Mouse (Mus musculus): ENCODE data around the gene Runx3. TPM values are rescaled to one million over a fixed set of nuclear protein-coding genes. Genes with fewer than 3 reads are reported as not detected.
A peak's percentile ranks its signal among the peaks of the same experiment; 100 is the strongest.

The Runx3 gene
- polyA plus RNA-seq, 1 experiment from 2014 or later: 0.09 TPM

DNA sequence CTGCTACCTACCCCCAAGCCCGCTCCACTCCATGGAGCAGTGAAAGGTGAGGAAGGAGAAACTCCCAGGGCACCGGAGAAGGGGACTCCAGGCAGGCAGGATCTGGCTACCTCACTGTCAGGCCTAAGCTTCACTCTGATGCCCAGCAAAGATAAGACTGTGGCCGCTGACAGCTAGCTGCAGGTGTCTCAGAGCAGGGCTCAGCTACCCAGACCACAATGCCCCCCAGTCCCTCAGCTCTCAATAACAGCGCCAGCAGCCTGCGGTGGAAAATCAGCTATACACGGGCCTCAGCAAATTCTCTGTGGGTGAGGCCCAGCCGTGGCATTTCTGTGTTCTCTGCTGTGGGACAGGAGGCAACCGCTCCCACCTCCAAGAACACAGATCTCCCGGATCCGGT, 16.2 kb downstream of the Runx3 start:
- Histone ChIP-seq H3K36me3 (no peaks in the 10 kb centered on the region), H3K4me1 (replicated peaks) (peaks cover 27% of the 10 kb centered on the region), H3K4me3 (no peak overlapping the region), H3K27me3 (ENCODE audit: insufficient read depth, poor library complexity, severe bottlenecking) (peaks cover 81% of the 10 kb centered on the region), H3K9me3 (no peaks in the 10 kb centered on the region), H3K27ac (no peak overlapping the region)
- DNase-seq (ENCODE audit: low spot score): no peak
- 62% methylated on average over 10 of the region's 10 CpGs for WGBS

DNA sequence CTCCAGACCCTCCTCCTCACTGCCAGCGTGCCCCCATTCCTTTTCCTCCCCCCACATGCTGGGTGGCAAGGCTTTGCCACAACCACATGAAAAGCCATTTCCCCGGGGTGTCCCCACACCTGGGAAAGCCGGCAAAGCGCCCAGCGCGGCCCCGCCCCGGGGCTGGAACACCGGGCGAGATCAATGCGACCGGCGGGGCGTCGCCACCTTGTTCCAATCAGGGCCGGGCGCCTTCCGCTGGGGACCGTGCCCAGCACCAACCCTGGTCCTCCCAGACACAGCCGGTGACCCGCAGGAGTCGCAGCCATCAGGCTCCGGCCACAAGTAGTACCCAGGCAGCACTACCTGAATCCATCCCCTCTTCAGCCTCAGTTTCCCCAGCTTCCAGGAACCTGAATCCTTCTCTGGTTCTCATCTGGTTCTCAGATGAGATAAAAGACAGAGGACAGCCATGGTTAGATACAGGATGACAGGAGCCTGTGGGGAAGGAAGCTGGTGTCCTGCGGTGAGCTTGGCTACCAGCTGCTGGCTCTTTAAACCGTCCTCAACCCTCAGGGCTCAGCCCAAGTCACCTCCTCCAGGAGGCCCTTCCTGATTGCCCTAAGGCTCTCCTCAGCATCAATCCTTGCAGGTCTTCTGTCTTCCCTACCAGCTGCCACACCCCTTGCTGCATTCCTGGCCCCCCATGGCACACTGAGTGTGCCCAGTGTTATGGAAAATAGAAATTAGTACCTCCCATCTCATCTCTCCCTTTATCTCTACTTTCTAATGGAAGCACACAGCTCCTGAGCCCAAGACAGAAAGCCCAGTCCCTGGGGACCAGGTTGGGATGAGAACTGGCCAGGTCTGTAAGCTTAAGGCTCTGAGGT, 20.4 kb downstream of the Runx3 start:
- Histone ChIP-seq H3K4me3 (peak overlapping the region; percentile 29; the same call in 1 of the 2 replicates), H3K9me3 (no peaks in the 10 kb centered on the region), H3K36me3 (no peaks in the 10 kb centered on the region), H3K27ac (no peak overlapping the region), H3K27me3 (ENCODE audit: insufficient read depth, poor library complexity, severe bottlenecking) (peaks cover 100% of the 10 kb centered on the region), H3K4me1 (replicated peaks) (peaks cover 33% of the 10 kb centered on the region)
- WGBS: 1% methylated on average over 25 of the region's 25 CpGs
- no peak for DNase-seq (ENCODE audit: low spot score)

DNA sequence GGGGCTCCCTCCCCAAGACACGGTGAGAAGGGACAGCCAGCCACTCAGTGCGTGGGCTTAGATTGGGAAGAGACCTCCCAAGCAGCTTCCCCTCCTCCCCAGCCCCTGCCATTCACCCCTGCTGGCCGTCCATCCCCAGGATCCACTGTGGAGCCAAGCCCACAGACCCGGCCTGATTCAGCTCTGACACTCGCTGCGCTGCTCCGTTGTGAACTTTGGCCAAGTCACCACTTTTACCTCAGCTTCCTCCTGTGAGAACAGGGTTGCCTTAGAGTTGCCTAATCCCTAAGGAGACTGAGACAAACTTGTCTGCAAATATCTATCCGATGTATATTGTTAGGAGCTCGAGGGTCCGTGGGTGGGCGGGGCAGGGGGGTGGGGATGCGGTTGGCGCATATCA, 21.3 kb downstream of the Runx3 start:
- Histone ChIP-seq H3K36me3 (no peaks in the 10 kb centered on the region), H3K27me3 (ENCODE audit: insufficient read depth, poor library complexity, severe bottlenecking) (peaks cover 100% of the 10 kb centered on the region), H3K4me1 (replicated peaks) (peaks cover 28% of the 10 kb centered on the region), H3K4me3 (no peak overlapping the region), H3K9me3 (no peaks in the 10 kb centered on the region), H3K27ac (no peak overlapping the region)
- DNase-seq (ENCODE audit: low spot score): no peak
- WGBS: 4% methylated on average over 13 of the region's 13 CpGs

DNA sequence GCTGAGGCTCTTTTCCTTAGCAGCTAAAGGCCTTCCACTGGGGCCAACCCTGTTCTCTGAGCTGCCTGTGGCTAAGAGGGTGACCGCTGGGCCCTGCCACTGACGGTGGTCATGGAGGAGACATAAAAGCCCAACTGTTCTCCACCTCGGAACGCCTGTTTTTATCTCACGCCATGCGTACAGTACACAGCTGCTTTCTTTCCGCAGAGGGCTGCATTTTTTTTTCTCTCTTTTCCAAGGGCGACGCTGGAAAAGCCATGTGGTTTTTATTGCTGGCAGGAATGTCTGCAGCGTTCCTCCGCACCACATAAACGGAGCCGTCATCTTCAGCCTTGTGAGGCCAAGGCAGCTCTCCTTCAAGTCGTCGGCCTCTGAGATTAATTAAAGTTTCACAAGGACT, 26.3 kb downstream of the Runx3 start:
- H3K9me3 ChIP-seq: no peaks in the 10 kb centered on the region
- no peaks in the 10 kb centered on the region for H3K36me3 ChIP-seq
- no peak for DNase-seq (ENCODE audit: low spot score)
- H3K27me3 ChIP-seq (ENCODE audit: insufficient read depth, poor library complexity, severe bottlenecking): peaks cover 100% of the 10 kb centered on the region
- peaks cover 25% of the 10 kb centered on the region for H3K4me1 ChIP-seq (replicated peaks)
- no peak overlapping the region for H3K4me3 ChIP-seq
- H3K27ac ChIP-seq: no peak overlapping the region
- 16% methylated on average over 15 of the region's 15 CpGs for WGBS

DNA sequence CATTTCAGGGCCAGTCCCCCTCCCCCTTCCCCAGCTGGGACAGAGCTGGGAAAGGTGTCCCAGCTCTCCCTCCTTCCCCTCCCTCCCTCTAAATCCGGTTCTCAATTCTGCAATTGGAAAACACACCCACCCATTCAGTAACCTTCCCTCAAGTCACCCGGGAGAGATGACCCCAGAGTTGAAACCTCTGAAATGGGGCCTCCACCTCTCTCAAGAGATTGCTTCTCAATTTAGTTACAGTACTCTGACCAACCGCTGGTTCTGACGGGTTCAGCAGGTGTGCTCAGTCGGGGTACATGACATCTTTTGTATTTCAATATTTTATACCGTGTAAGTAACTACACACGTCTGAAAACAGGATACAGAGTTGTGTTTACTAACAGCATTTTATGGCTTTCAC, 28.2 kb downstream of the Runx3 start:
- Histone ChIP-seq H3K4me3 (no peak overlapping the region), H3K27me3 (ENCODE audit: insufficient read depth, poor library complexity, severe bottlenecking) (peaks cover 100% of the 10 kb centered on the region), H3K36me3 (no peaks in the 10 kb centered on the region), H3K4me1 (replicated peaks) (peaks cover 40% of the 10 kb centered on the region), H3K27ac (no peak overlapping the region), H3K9me3 (no peaks in the 10 kb centered on the region)
- no peak for DNase-seq (ENCODE audit: low spot score)
- 1% methylated on average over 7 of the region's 7 CpGs for WGBS

DNA sequence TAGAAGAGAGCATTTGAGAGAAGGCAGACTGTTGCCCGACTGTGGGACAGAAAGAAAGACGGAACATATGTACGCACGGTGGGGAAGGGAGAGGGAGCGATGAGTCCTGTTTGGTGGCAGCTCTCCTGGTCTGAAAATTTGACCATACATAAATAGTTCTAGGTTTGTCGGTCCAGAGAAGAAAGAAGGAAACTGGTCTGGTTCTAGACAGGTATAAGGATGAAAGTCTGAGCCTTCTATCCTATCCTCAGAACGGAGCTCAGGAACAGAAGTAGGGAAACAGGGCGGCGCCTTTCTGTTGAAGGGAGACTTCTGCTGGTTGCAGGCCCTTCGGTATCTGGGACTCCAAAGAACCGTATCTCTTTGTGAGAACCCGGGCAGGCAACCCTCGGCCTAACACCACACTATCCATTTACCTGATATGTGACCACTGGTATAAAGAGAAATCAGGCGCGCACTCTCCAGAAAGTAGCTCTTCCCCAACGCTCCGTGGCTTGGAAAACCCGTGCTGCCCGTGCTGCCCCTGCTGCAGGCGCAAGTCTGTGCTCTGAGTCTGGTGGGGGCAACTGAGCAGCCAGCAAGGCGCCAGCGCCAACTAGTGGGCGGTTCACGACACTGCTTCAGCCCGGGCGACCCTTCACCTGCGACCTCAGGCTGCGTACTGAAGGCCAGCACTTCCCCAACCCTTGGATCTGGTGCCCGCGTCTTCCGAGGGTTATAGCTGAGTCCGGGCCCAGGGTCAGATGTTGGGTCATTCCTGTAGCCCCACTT, 29.8 kb downstream of the Runx3 start:
- H3K9me3 ChIP-seq: no peaks in the 10 kb centered on the region
- H3K4me3 ChIP-seq: peak overlapping the region; percentile 9; the same call in 1 of the 2 replicates
- H3K36me3 ChIP-seq: no peaks in the 10 kb centered on the region
- peaks cover 100% of the 10 kb centered on the region for H3K27me3 ChIP-seq (ENCODE audit: insufficient read depth, poor library complexity, severe bottlenecking)
- DNase-seq (ENCODE audit: low spot score): peak; percentile 88
- H3K4me1 ChIP-seq (replicated peaks): peaks cover 44% of the 10 kb centered on the region
- H3K27ac ChIP-seq: no peak overlapping the region
- WGBS: 2% methylated on average over 32 of the region's 32 CpGs

DNA sequence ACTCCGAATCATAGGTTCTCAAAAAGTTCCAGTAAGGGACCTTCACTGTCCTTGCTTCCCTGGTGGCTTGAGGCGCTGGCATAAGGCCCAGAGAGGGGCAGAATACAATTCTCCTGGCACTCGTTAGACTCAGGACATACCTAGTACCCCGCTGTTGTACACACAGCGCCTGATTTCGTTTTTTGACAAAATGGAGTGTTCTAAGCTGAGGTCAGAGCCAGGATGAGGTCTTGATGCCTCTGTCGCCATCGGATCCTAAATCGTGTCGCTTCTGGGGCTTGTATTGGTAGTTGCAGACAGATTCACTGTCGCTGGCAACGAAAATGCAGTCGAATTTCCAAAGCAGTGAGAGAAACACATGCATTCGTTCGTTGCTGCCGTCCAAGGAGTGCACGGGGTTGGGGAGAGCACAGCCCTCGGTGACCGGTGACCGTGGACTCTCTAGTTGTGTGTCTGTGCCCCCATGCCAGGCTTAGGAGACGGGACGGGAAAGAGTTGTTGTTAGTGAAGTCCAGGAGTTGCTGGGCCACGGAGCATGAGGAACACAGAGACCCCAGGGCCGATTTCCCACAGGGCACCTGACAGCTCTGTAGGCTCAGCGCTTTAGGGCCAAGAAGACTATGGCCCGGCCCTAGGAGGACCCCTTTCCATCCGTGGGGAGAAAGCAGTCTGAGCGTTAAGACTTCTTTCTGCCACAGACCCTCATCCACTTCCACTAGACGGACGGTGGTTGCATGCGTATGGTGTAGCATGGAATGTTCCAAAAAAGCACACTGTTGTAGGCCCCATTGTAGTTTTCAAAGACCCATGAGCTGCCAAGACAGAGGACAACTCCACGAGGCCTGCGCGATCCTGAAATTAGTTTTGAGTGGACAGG, 30.9 kb downstream of the Runx3 start:
- peak; percentile 45 for DNase-seq (ENCODE audit: low spot score)
- WGBS: 5% methylated on average over 34 of the region's 34 CpGs
- no peak overlapping the region for H3K27ac ChIP-seq
- H3K27me3 ChIP-seq (ENCODE audit: insufficient read depth, poor library complexity, severe bottlenecking): peaks cover 100% of the 10 kb centered on the region
- peak overlapping the region; percentile 46; the same call in 1 of the 2 replicates for H3K4me3 ChIP-seq
- H3K9me3 ChIP-seq: no peaks in the 10 kb centered on the region
- H3K36me3 ChIP-seq: no peaks in the 10 kb centered on the region
- peaks cover 42% of the 10 kb centered on the region for H3K4me1 ChIP-seq (replicated peaks)

DNA sequence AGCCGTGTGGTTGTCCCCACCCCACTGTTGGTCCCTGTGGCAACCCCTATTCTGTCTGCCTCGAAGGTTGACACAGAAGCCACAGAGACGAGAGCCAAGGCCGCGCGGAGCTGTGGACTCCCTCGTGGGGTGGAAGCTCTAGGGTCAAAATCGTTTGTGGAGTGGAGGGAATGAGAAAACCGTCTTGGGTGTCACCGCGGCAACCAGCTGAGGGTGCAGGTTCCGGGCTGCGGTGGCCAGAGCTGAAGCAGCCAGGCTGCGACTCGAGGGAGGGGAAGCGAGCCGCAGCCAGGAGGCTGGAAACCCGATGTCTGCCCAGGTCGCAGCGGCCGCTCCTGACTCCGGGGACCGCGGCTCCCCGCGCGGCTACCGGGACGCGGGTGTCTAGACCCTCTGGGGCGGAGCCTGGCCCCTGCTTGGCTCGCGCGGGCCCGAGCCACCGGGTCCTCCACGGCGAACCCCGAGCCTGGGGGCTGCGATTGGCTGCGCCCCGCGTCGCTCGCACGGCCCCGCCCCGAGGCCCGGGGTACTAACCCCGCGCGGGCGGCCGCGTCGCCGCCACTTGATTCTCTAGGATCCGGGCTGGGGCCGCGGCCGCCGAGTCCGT, 31.6 kb downstream of the Runx3 start:
- WGBS: under 1% methylated on average over 63 of the region's 63 CpGs
- H3K27ac ChIP-seq: peak overlapping the region; percentile 29; the same call in 1 of the 2 replicates
- peaks cover 100% of the 10 kb centered on the region for H3K27me3 ChIP-seq (ENCODE audit: insufficient read depth, poor library complexity, severe bottlenecking)
- no peaks in the 10 kb centered on the region for H3K9me3 ChIP-seq
- H3K36me3 ChIP-seq: no peaks in the 10 kb centered on the region
- H3K4me3 ChIP-seq: peak overlapping the region; percentile 46
- peak; percentile 62 for DNase-seq (ENCODE audit: low spot score)
- peaks cover 35% of the 10 kb centered on the region for H3K4me1 ChIP-seq (replicated peaks)

DNA sequence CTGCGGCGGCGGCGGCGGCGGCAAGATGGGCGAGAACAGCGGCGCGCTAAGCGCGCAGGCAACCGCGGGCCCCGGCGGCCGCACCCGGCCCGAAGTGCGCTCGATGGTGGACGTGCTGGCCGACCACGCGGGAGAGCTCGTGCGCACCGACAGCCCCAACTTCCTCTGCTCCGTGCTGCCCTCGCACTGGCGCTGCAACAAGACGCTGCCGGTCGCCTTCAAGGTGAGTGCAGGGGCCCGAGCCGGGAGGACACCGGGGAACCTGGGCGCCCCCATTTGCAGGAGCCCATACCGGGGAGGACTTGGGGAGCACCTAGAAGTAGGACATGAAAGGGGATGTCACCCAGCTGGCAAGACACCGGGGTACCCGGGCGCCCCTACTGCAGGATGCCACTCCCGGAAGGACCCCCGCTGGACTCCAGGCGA, 32.4 kb downstream of the Runx3 start:
- Histone ChIP-seq H3K27me3 (ENCODE audit: insufficient read depth, poor library complexity, severe bottlenecking) (peaks cover 100% of the 10 kb centered on the region), H3K4me3 (peak overlapping the region; percentile 46), H3K4me1 (replicated peaks) (peaks cover 35% of the 10 kb centered on the region), H3K36me3 (no peaks in the 10 kb centered on the region), H3K27ac (0 out of 2 replicates have a peak overlapping the region, but pooled peaks have one; percentile 8), H3K9me3 (no peaks in the 10 kb centered on the region)
- DNase-seq (ENCODE audit: low spot score): peak; percentile 64
- WGBS: under 1% methylated on average over 45 of the region's 45 CpGs

DNA sequence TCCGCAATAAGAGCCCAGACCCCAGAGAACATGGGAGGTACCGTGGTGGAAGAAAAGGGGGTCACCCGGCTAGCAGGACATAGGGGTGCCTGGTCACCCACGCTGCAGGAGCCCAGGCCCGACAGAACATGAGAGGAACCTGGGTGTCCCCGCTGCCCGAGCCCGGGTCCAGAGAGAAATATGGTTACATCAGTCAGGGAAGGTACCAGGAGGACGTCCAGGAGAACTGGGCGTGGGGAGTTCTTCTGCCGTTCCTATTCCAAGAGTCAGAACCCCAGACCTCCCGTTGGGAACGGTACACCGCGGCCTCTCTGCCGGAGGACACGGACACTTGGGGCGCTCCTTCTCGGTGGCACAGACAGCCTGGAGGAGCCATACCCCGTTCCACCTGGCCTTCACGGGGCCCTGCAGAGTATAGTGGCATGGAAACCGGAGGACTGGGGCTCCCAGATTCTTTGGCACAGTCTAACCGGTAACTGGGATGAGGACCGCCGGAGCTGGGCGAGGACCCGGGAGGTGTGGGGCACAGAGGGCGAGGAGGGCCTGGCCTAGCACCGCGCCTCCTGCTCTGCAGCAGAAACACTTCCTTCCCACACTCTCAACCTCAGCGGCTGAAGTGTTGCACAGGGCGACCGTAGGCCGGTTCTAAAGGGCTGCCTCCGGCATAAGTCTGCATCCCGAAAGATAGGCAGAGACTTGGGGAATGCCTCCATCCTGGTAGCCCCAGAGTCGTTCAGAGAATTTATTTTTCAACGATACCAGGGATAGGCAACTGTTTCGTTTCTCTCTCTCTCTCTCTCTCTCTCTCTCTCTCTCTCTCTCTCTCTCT, 33.0 kb downstream of the Runx3 start:
- Histone ChIP-seq H3K9me3 (no peaks in the 10 kb centered on the region), H3K4me1 (replicated peaks) (peaks cover 35% of the 10 kb centered on the region), H3K36me3 (no peaks in the 10 kb centered on the region), H3K27me3 (ENCODE audit: insufficient read depth, poor library complexity, severe bottlenecking) (peaks cover 100% of the 10 kb centered on the region), H3K27ac (0 out of 2 replicates have a peak overlapping the region, but pooled peaks have one; percentile 8), H3K4me3 (0 out of 2 replicates have a peak overlapping the region, but pooled peaks have one; percentile 46)
- WGBS: under 1% methylated on average over 39 of the region's 39 CpGs
- DNase-seq (ENCODE audit: low spot score): peak; percentile 64
